Mouse (Mus musculus) stomach, postnatal 0 days (tissue): ENCODE data around the gene Me3. TPM values are rescaled to one million over a fixed set of nuclear protein-coding genes. Genes with fewer than 3 reads are reported as not detected.

ENCODE experiments used
- ATAC-seq: fragments of 200-750 bp; cut with Nextera tagmentation; 2 replicates; pipeline ENCODE4 v1.8.0; 2017; ENCODE audit not compliant: low FRiP score, low TSS enrichment
- DNase-seq: peaks from one replicate; pipeline ENCODE4 v3.0.0-alpha.2; 2016; ENCODE audit warnings: low spot score
- H3K27ac ChIP-seq: fragments of 300-500 bp; sonication (generic); replicated peaks from 2 replicates; pipeline ENCODE4 v1.5.1; 2014; ENCODE audit warnings: mild to moderate bottlenecking, control low read depth
- H3K27me3 ChIP-seq: fragments of 300-500 bp; sonication (generic); 2 replicates; pipeline ENCODE4 v1.6.1; 2014; ENCODE audit warnings: low read length; ENCODE audit not compliant: control insufficient read depth, insufficient read depth
- H3K36me3 ChIP-seq: fragments of 300-500 bp; sonication (generic); 2 replicates; pipeline ENCODE4 v1.6.1; 2014; ENCODE audit warnings: low read length, mixed read lengths; ENCODE audit not compliant: control insufficient read depth, insufficient read depth
- H3K4me1 ChIP-seq: fragments of 300-500 bp; sonication (generic); replicated peaks from 2 replicates; pipeline ENCODE4 v1.6.1; 2014; ENCODE audit warnings: antibody characterized with exemption; ENCODE audit not compliant: control insufficient read depth, insufficient read depth
- H3K4me2 ChIP-seq: fragments of 300-500 bp; sonication (generic); replicated peaks from 2 replicates; pipeline ENCODE4 v1.6.1; 2014; ENCODE audit warnings: low read depth, mild to moderate bottlenecking, control low read depth, moderate library complexity
- H3K4me3 ChIP-seq: fragments of 300-500 bp; sonication (generic); 2 replicates; pipeline ENCODE4 v1.5.1; 2014; ENCODE audit warnings: low read depth, low read length, control low read depth
- H3K9ac ChIP-seq: fragments of 300-500 bp; sonication (generic); 2 replicates; pipeline ENCODE4 v1.6.1; 2014; ENCODE audit warnings: mild to moderate bottlenecking, low read length, control low read depth, mixed read lengths
- H3K9me3 ChIP-seq: fragments of 300-500 bp; sonication (generic); 2 replicates; pipeline ENCODE4 v1.6.1; 2016; ENCODE audit warnings: low read length; ENCODE audit not compliant: control insufficient read depth
- CTCF ChIP-seq: IDR thresholded peaks from 2 replicates; pipeline ENCODE4 v1.5.1; 2016; ENCODE audit warnings: antibody characterized with exemption, low read depth, mild to moderate bottlenecking, moderate library complexity
- EP300 ChIP-seq: optimal IDR thresholded peaks from 2 replicates; pipeline ENCODE3; 2016; ENCODE audit warnings: antibody characterized with exemption
- WGBS: fragments of 180-500 bp; shearing (Covaris S2); extraction: QIAGEN DNeasy Blood & Tissue Kit; methylation state at CpG from one replicate; pipeline ENCODE4 v1.1.7; 2014; 5-methylcytosine and 5-hydroxymethylcytosine counted together
- polyA plus RNA-seq: library from polyadenylated mRNA; unstranded; fragments of >200 nt; fragmentation: Nextera tagmentation; extraction: Ambion mirVana; gene quantifications from 2 replicates; pipeline ENCODE4 v1.2.1, GENCODE M21; 2015

Gene Me3
- polyA plus RNA-seq, 1 experiment from 2014 or later, result 4.8 TPM

DNA sequence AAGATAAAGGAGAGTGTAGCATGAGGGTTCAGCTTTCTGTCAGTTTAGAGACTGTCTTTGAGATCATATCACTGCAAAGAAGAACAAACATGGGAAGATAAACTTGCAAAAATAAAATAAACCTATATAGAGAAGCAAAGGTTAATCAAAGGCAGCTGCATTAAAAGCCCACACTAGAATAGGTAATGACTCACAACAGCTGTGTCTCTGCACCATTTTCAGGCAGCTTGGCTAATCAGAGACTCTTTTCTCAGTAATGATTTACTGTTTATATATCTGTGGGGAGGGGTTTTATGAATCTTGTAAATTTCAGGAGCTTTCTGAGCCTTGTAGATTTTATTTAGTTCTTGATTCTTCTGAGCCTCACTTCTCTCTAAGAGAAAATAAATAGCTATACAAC lies 15.7 kb downstream of the Me3 start:
- ATAC-seq, result no peak
- TF ChIP-seq EP300, result no peak

GRCm38 (mm10) chr7:89657183-89657582 lies 25.0 kb downstream of the Me3 start:
- H3K4me1 ChIP-seq, result no peaks in the 10 kb centered on the region
- 43% methylated on average over 9 of the region's 9 CpGs for WGBS
- H3K4me3 ChIP-seq, result no peak overlapping the region
- H3K9me3 ChIP-seq, result no peaks in the 10 kb centered on the region
- H3K4me2 ChIP-seq, result no peak overlapping the region
- no peaks in the 10 kb centered on the region for H3K27me3 ChIP-seq
- H3K9ac ChIP-seq, result no peak overlapping the region
- TF ChIP-seq EP300, result no peak
- TF ChIP-seq CTCF, result no peak
- DNase-seq (no peak), ATAC-seq (no peak)
- no peaks in the 10 kb centered on the region for H3K36me3 ChIP-seq
- H3K27ac ChIP-seq, result no peak overlapping the region

More for the DNA sequence above, 15.7 kb downstream of the Me3 start:
- H3K9ac ChIP-seq, result no peak overlapping the region
- no peaks in the 10 kb centered on the region for H3K27me3 ChIP-seq
- H3K36me3 ChIP-seq, result no peaks in the 10 kb centered on the region
- no peak for DNase-seq
- no peaks in the 10 kb centered on the region for H3K4me1 ChIP-seq
- no peak overlapping the region for H3K4me3 ChIP-seq
- H3K27ac ChIP-seq, result no peak overlapping the region
- no peaks in the 10 kb centered on the region for H3K9me3 ChIP-seq
- H3K4me2 ChIP-seq, result no peak overlapping the region

DNA sequence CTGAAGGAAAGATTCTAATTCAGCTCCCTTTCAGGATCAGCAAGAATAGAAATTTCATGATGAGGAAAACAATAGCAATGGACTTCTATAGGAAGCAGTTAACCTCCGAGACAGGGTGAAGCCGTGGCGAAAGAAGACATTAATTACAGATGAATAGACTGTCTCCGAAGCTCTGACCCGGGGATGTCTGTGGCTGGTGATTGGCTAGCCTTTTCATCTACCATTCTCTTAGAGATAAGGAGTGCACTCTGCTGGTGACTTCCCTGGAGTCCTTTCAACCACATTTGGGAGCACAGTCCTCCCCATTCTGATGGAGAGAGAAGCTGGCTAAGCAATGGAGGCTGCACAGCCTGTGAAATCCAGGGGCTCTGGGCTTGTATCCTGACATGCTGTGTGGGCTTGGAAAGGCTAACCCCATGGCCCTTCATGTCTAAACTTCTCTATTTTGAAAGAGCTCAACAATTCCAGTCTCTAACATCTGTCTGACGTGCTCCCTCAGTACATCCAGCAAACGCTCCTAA lies 25.6 kb downstream of the Me3 start:
- no peak overlapping the region for H3K27ac ChIP-seq
- H3K4me3 ChIP-seq, result no peak overlapping the region
- H3K9ac ChIP-seq, result no peak overlapping the region
- H3K36me3 ChIP-seq, result no peaks in the 10 kb centered on the region
- H3K9me3 ChIP-seq, result no peaks in the 10 kb centered on the region
- no peak for DNase-seq
- WGBS, result 50% methylated on average over 7 of the region's 7 CpGs
- H3K4me1 ChIP-seq, result no peaks in the 10 kb centered on the region
- no peak for ATAC-seq
- TF ChIP-seq CTCF (no peak), EP300 (no peak)
- no peaks in the 10 kb centered on the region for H3K27me3 ChIP-seq
- H3K4me2 ChIP-seq, result no peak overlapping the region

DNA sequence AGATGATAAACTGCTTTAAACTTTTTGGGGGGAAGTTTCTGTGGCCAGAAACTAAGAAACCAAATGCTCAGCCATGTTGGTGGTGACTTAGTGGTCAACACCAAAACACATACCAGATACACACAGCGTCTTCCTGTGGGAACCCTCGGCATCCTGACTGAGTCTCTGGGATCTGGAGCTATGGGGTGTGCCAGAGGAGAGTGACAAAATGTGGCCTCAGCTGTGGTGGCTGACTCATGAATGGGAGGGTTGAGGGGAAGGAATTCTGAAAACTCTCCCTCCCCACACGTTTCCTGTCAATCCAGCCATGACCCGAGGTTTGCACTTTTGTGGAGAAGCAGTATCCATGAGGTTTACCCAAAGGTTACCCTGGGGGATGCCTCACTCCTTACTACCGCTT lies 32.0 kb downstream of the Me3 start:
- H3K9ac ChIP-seq, result no peak overlapping the region
- no peaks in the 10 kb centered on the region for H3K36me3 ChIP-seq
- H3K4me2 ChIP-seq, result no peak overlapping the region
- H3K4me1 ChIP-seq, result no peaks in the 10 kb centered on the region
- TF ChIP-seq CTCF (no peak), EP300 (no peak)
- H3K27me3 ChIP-seq, result no peaks in the 10 kb centered on the region
- H3K9me3 ChIP-seq, result no peaks in the 10 kb centered on the region
- 68% methylated on average over 5 of the region's 5 CpGs for WGBS
- H3K27ac ChIP-seq, result no peak overlapping the region
- DNase-seq (no peak), ATAC-seq (no peak)
- no peak overlapping the region for H3K4me3 ChIP-seq

DNA sequence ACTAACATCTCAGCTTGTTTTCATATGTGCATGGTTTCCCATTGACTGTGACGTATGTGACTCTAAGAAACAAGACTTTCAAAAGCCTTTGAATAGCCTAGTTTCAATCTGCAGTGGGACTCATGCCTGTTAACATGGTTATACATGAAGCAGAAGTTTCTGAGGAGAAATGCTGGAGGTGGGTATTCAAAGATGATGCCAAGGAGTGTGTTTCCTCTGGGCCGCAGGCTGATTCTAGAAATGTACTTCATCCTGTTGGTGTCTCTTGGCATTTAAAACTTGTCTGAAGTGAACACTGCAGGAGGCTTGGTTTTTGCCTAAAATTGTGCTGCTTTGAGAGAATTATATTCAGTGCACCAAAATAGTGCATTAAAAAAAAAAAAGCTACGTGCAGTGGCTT lies 34.2 kb downstream of the Me3 start:
- WGBS, result 80% methylated on average over 3 of the region's 3 CpGs
- TF ChIP-seq CTCF (no peak), EP300 (no peak)
- no peak overlapping the region for H3K27ac ChIP-seq
- H3K9ac ChIP-seq, result no peak overlapping the region
- H3K4me2 ChIP-seq, result no peak overlapping the region
- no peak overlapping the region for H3K4me3 ChIP-seq
- H3K4me1 ChIP-seq, result no peaks in the 10 kb centered on the region
- ATAC-seq, result no peak
- H3K36me3 ChIP-seq, result no peaks in the 10 kb centered on the region
- H3K27me3 ChIP-seq, result no peaks in the 10 kb centered on the region
- no peak for DNase-seq
- no peaks in the 10 kb centered on the region for H3K9me3 ChIP-seq

DNA sequence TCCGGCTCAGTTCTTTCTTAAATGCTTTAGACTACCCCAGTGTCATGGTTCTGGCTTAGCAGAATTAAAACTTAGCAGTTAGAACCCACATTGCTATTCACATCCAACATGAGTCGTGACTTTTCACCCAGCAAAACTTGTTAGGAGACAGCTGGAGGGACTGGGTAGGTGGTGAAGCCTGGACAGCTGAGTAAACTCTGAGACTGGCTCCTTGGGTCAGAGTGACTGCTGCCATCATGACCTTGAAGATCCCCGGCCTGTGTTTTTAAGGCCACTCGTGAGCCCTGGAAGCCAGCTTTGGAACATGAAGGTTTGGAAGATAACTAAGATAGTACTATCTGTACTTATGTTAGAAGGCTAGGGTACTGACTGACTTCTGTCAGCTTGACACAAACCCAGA lies 35.4 kb downstream of the Me3 start:
- no peaks in the 10 kb centered on the region for H3K27me3 ChIP-seq
- no peaks in the 10 kb centered on the region for H3K4me1 ChIP-seq
- H3K4me3 ChIP-seq, result no peak overlapping the region
- no peak overlapping the region for H3K27ac ChIP-seq
- no peak overlapping the region for H3K9ac ChIP-seq
- DNase-seq (no peak), ATAC-seq (no peak)
- no peaks in the 10 kb centered on the region for H3K9me3 ChIP-seq
- H3K4me2 ChIP-seq, result no peak overlapping the region
- 86% methylated on average over 4 of the region's 4 CpGs for WGBS
- TF ChIP-seq EP300, result no peak
- TF ChIP-seq CTCF, result no peak
- H3K36me3 ChIP-seq, result no peaks in the 10 kb centered on the region
